Mouse (Mus musculus): ENCODE data around the gene Auts2. TPM values are rescaled to one million over a fixed set of nuclear protein-coding genes. Genes with fewer than 3 reads are reported as not detected.

Auts2 gene
- polyA plus RNA-seq, 1 experiment from 2014 or later = 70.3 TPM

DNA sequence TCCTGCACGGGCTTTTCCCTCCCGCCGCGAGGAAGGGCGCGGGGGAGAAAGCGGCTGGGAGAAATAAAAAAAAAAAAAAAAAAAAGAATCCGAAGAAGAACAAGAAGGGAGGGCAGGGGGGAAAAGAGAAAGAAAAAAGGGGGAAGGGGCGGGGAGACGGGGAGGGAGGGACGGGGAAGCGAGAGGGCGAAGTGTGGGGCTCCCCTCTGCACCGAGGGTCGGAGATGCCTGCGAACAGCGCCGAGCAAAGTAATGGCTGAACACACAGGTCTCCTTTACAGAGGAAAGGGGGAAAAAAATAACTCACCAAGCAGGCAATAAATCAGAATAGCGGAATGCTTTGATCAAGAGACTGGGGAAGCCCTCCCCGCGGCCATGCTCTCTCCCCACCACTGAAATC is 1.2 kb downstream of the Auts2 start:
- H3K4me1 ChIP-seq (replicated peaks; ENCODE audit: control insufficient read depth, insufficient read depth, low read length) = 0 out of 2 replicates have a peak, but pooled peaks cover 2% of the 10 kb centered on the region
- peak overlapping the region; percentile 72 for H3K4me3 ChIP-seq (ENCODE audit: low read depth, low read length)
- WGBS = 0% methylated on average over 12 of the region's 21 CpGs
- no peaks in the 10 kb centered on the region for H3K9me3 ChIP-seq (ENCODE audit: control insufficient read depth, low read length)
- peak overlapping the region; percentile 91 for H3K27ac ChIP-seq (ENCODE audit: low read depth, low read length)
- H3K27me3 ChIP-seq (ENCODE audit: control insufficient read depth, insufficient read depth, low read length) = no peaks in the 10 kb centered on the region
- DNase-seq (ENCODE audit: low spot score) (peak; percentile 60), ATAC-seq (ENCODE audit: low FRiP score) (no peak)
- peak overlapping the region; percentile 67 for H3K4me2 ChIP-seq (replicated peaks; ENCODE audit: low read depth, low read length)
- peak overlapping the region; percentile 93 for H3K9ac ChIP-seq (ENCODE audit: low read depth, low read length)
- H3K36me3 ChIP-seq (ENCODE audit: control insufficient read depth, insufficient read depth, low read length) = no peaks in the 10 kb centered on the region

DNA sequence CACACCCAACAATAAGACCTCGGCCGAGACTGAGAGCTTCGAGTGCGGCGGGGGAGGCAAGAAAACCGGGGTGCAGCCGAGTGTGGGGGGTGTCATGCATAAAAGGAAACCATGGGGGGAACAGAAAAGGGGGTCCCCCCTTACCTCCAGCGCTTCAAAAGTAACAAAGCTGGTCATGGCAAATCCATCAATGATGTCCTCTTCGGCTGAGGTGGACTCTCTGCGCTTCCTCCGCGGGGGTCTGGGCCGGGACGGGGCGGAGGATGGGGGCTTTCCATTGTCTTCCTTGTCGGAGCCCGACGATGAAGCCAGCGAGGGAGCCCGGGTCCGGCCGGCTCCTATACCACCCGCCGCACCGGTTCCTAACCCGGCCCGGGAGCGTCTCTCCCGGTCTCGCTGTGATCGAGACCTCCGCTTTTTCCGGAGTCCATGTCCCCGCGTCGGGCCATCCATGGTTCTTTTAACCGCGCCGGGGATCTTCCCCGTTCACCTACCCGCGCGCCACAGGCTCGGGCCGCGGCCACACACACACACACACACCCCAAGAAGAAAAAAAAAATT is 1.7 kb downstream of the Auts2 start:
- Histone ChIP-seq H3K27me3 (ENCODE audit: control insufficient read depth, insufficient read depth, low read length) (no peaks in the 10 kb centered on the region), H3K9ac (ENCODE audit: low read depth, low read length) (peak overlapping the region; percentile 93), H3K27ac (ENCODE audit: low read depth, low read length) (peak overlapping the region; percentile 91), H3K9me3 (ENCODE audit: control insufficient read depth, low read length) (no peaks in the 10 kb centered on the region), H3K4me3 (ENCODE audit: low read depth, low read length) (peak overlapping the region; percentile 72), H3K4me1 (replicated peaks; ENCODE audit: control insufficient read depth, insufficient read depth, low read length) (0 out of 2 replicates have a peak, but pooled peaks cover 2% of the 10 kb centered on the region), H3K4me2 (replicated peaks; ENCODE audit: low read depth, low read length) (peak overlapping the region; percentile 67), H3K36me3 (ENCODE audit: control insufficient read depth, insufficient read depth, low read length) (no peaks in the 10 kb centered on the region)
- ATAC-seq (ENCODE audit: low FRiP score) (no peak), DNase-seq (ENCODE audit: low spot score) (peak; percentile 69)
- under 1% methylated on average over 44 of the region's 46 CpGs for WGBS

DNA sequence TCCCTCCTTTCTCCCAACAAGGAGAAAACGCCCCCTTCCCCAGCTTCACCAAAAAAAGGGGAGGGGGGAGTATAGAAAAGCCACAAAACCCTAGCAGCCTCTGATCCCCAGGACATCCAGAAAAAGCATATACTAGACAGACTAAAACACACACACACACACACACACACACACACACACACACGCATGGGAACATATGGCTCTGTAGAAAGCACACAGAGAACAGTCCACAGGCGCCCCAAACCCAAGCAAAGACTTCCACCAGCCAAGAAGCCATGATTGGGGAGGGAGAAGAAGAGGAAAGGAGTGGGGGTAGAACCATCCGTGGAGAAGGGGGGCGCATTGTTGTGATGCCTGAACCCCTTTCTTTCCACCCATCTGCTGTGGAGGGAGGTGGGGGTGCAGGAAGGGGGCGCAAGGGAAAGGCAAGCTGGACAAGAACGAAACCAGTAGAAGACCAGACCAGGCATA is 2.3 kb downstream of the Auts2 start:
- peak overlapping the region; percentile 72 for H3K4me3 ChIP-seq (ENCODE audit: low read depth, low read length)
- DNase-seq (ENCODE audit: low spot score) (peak; percentile 54), ATAC-seq (ENCODE audit: low FRiP score) (no peak)
- peak overlapping the region; percentile 67 for H3K4me2 ChIP-seq (replicated peaks; ENCODE audit: low read depth, low read length)
- peak overlapping the region; percentile 93 for H3K9ac ChIP-seq (ENCODE audit: low read depth, low read length)
- H3K27me3 ChIP-seq (ENCODE audit: control insufficient read depth, insufficient read depth, low read length) = no peaks in the 10 kb centered on the region
- no peaks in the 10 kb centered on the region for H3K9me3 ChIP-seq (ENCODE audit: control insufficient read depth, low read length)
- H3K27ac ChIP-seq (ENCODE audit: low read depth, low read length) = peak overlapping the region; percentile 91; the same call in 1 of the 2 replicates
- 0% methylated on average over 5 of the region's 7 CpGs for WGBS
- 0 out of 2 replicates have a peak, but pooled peaks cover 2% of the 10 kb centered on the region for H3K4me1 ChIP-seq (replicated peaks; ENCODE audit: control insufficient read depth, insufficient read depth, low read length)
- H3K36me3 ChIP-seq (ENCODE audit: control insufficient read depth, insufficient read depth, low read length) = no peaks in the 10 kb centered on the region

DNA sequence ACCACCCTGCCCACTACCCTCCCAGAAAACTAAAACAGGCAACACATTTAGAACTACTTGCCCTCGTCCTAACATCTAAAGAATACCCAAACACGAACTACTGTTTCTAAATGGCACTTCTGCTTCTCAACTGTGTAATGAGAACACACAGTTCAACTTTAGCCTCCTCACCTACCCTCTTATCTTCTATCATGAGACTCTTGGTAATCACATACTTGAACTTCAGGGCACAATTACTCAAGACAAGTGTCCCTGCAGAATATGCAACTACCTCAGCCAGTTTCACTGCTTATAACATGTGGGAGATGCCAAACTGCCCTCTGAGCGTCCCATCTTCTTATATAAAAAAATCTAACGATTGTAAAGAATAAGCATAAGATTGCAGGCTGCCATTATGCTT is 5.7 kb downstream of the Auts2 start:
- H3K4me3 ChIP-seq (ENCODE audit: low read depth, low read length) = no peak overlapping the region
- H3K27ac ChIP-seq (ENCODE audit: low read depth, low read length) = no peak overlapping the region
- no peaks in the 10 kb centered on the region for H3K27me3 ChIP-seq (ENCODE audit: control insufficient read depth, insufficient read depth, low read length)
- WGBS = 88% methylated on average over 4 of the region's 4 CpGs
- H3K36me3 ChIP-seq (ENCODE audit: control insufficient read depth, insufficient read depth, low read length) = no peaks in the 10 kb centered on the region
- DNase-seq (ENCODE audit: low spot score) = no peak
- 0 out of 2 replicates have a peak, but pooled peaks cover 2% of the 10 kb centered on the region for H3K4me1 ChIP-seq (replicated peaks; ENCODE audit: control insufficient read depth, insufficient read depth, low read length)
- no peaks in the 10 kb centered on the region for H3K9me3 ChIP-seq (ENCODE audit: control insufficient read depth, low read length)
- H3K9ac ChIP-seq (ENCODE audit: low read depth, low read length) = no peak overlapping the region
- no peak for ATAC-seq (ENCODE audit: low FRiP score)
- no peak overlapping the region for H3K4me2 ChIP-seq (replicated peaks; ENCODE audit: low read depth, low read length)

DNA sequence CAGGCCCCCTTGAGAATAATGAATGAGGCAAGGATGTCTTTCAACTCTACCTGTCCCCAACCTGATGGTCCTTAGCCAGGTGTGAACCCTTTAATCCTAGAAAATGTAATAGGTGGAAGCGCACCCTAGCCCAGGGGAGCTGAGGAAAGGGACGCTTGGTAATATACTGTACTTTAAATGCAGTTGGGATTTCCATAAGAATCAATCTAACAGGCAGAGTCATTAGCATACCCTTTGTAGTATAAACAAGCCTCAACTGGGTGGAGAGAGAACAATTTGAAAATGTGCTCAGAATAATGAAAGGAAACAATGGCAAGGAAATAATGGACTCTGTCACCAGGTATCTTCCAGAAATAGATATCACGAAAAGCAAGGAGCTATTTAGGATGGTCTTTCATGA is 16.7 kb downstream of the Auts2 start:
- no peak overlapping the region for H3K9ac ChIP-seq (ENCODE audit: low read depth, low read length)
- ATAC-seq (ENCODE audit: low FRiP score) = no peak
- no peaks in the 10 kb centered on the region for H3K36me3 ChIP-seq (ENCODE audit: control insufficient read depth, insufficient read depth, low read length)
- no peaks in the 10 kb centered on the region for H3K9me3 ChIP-seq (ENCODE audit: control insufficient read depth, low read length)
- H3K4me3 ChIP-seq (ENCODE audit: low read depth, low read length) = no peak overlapping the region
- no peaks in the 10 kb centered on the region for H3K27me3 ChIP-seq (ENCODE audit: control insufficient read depth, insufficient read depth, low read length)
- 28% methylated on average over 3 of the region's 3 CpGs for WGBS
- no peak for DNase-seq (ENCODE audit: low spot score)
- H3K4me2 ChIP-seq (replicated peaks; ENCODE audit: low read depth, low read length) = no peak overlapping the region
- H3K4me1 ChIP-seq (replicated peaks; ENCODE audit: control insufficient read depth, insufficient read depth, low read length) = peaks cover 4% of the 10 kb centered on the region
- H3K27ac ChIP-seq (ENCODE audit: low read depth, low read length) = no peak overlapping the region

DNA sequence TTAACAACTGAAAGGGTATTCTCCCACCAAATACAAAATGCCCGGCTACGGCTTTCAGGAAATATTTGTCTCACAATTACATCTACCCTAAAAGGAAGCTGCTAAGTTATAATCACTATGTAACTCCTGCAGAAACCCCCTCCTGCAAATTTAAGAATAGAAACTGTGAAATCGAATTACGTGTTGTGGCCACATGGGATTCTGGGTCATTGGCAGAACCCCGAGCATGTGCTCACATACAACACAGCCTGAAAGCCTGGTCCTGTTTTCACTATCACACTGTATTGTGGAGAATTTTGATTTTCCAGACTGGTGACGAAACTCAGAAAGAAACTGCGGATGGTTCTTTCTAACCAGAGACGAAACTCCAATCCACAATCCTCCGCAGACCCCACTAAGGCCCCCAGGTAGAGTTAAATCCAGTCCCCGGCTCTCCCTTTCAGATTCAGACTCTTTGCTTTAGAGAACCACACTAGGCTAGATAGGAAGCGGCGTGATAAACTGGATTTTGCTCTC is 21.7 kb downstream of the Auts2 start:
- H3K9ac ChIP-seq (ENCODE audit: low read depth, low read length) = no peak overlapping the region
- 41% methylated on average over 12 of the region's 12 CpGs for WGBS
- no peak overlapping the region for H3K4me3 ChIP-seq (ENCODE audit: low read depth, low read length)
- H3K27ac ChIP-seq (ENCODE audit: low read depth, low read length) = no peak overlapping the region
- H3K36me3 ChIP-seq (ENCODE audit: control insufficient read depth, insufficient read depth, low read length) = no peaks in the 10 kb centered on the region
- no peak overlapping the region for H3K4me2 ChIP-seq (replicated peaks; ENCODE audit: low read depth, low read length)
- ATAC-seq (ENCODE audit: low FRiP score) (no peak), DNase-seq (ENCODE audit: low spot score) (no peak)
- no peaks in the 10 kb centered on the region for H3K27me3 ChIP-seq (ENCODE audit: control insufficient read depth, insufficient read depth, low read length)
- no peaks in the 10 kb centered on the region for H3K9me3 ChIP-seq (ENCODE audit: control insufficient read depth, low read length)
- peaks cover 2% of the 10 kb centered on the region; the same call in 1 of the 2 replicates for H3K4me1 ChIP-seq (replicated peaks; ENCODE audit: control insufficient read depth, insufficient read depth, low read length)

DNA sequence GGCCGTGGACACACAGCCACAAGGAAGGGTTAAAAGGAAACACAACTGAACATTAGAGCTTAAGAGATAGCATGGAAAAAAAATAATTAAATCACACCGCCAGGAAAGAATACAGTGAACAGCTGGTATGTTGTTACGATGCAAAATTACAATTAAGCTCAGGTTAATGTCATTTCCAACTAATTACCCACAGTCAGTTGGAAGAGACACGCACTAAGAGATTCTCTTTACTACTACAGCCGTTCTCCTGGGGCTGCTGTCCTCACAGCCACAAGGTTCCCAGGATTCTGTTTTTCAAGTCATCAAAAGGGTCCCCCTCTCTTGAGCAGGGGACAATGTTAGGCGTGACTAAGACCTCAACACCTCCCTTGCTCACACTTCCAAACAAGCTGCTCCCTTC is 25.3 kb downstream of the Auts2 start:
- ATAC-seq (ENCODE audit: low FRiP score) = no peak
- no peak overlapping the region for H3K9ac ChIP-seq (ENCODE audit: low read depth, low read length)
- no peak overlapping the region for H3K27ac ChIP-seq (ENCODE audit: low read depth, low read length)
- H3K9me3 ChIP-seq (ENCODE audit: control insufficient read depth, low read length) = no peaks in the 10 kb centered on the region
- 67% methylated on average over 6 of the region's 6 CpGs for WGBS
- no peak for DNase-seq (ENCODE audit: low spot score)
- H3K36me3 ChIP-seq (ENCODE audit: control insufficient read depth, insufficient read depth, low read length) = no peaks in the 10 kb centered on the region
- no peaks in the 10 kb centered on the region for H3K27me3 ChIP-seq (ENCODE audit: control insufficient read depth, insufficient read depth, low read length)
- H3K4me3 ChIP-seq (ENCODE audit: low read depth, low read length) = no peak overlapping the region
- H3K4me1 ChIP-seq (replicated peaks; ENCODE audit: control insufficient read depth, insufficient read depth, low read length) = peaks cover 2% of the 10 kb centered on the region; the same call in 1 of the 2 replicates
- H3K4me2 ChIP-seq (replicated peaks; ENCODE audit: low read depth, low read length) = no peak overlapping the region

DNA sequence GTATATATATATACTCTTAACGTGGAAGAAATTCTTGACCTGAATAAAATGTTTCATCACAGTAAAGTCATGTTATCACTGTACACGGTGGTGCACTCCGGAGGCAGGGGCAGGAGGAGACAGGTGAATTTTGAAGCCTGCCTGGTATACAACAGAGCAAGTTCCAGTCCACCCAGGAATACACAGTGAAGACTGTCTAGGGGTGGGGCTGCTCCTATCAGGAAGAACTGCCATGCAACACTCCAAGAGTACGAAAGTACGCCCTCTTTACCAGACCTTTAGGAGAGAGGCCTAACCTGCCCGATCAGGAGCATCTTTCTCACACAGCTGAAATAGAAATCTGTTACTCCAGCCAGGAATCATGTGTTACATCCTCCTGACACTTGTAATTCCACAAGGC is 28.6 kb downstream of the Auts2 start:
- Histone ChIP-seq H3K4me3 (ENCODE audit: low read depth, low read length) (no peak overlapping the region), H3K36me3 (ENCODE audit: control insufficient read depth, insufficient read depth, low read length) (no peaks in the 10 kb centered on the region), H3K9ac (ENCODE audit: low read depth, low read length) (no peak overlapping the region), H3K9me3 (ENCODE audit: control insufficient read depth, low read length) (no peaks in the 10 kb centered on the region), H3K27ac (ENCODE audit: low read depth, low read length) (no peak overlapping the region), H3K4me1 (replicated peaks; ENCODE audit: control insufficient read depth, insufficient read depth, low read length) (peaks cover 2% of the 10 kb centered on the region; the same call in 1 of the 2 replicates), H3K27me3 (ENCODE audit: control insufficient read depth, insufficient read depth, low read length) (no peaks in the 10 kb centered on the region), H3K4me2 (replicated peaks; ENCODE audit: low read depth, low read length) (no peak overlapping the region)
- DNase-seq (ENCODE audit: low spot score) = no peak
- whole genome bisulfite sequencing = 86% methylated on average over 6 of the region's 6 CpGs
- ATAC-seq (ENCODE audit: low FRiP score) = no peak

DNA sequence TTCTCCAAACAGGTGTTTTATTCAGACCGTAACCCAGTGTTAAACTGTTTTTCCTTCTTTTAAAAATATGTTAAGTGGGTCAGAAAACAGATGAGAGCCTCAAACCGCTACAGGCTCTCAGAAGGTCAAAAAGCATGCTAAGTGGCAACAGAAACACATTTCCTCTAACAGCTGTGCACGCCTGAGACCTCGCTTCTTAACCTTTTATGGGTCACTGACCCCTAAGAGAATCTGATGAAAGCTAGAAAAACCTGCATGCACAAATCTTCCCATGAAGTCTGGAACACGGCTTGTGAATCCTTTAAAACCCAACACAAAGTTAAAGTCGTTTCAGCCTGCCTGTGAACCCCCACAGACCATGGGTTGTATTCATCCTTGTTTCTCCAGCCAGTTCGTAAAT is 29.9 kb downstream of the Auts2 start:
- no peak for DNase-seq (ENCODE audit: low spot score)
- H3K9ac ChIP-seq (ENCODE audit: low read depth, low read length) = no peak overlapping the region
- H3K9me3 ChIP-seq (ENCODE audit: control insufficient read depth, low read length) = no peaks in the 10 kb centered on the region
- no peak overlapping the region for H3K4me2 ChIP-seq (replicated peaks; ENCODE audit: low read depth, low read length)
- no peak for ATAC-seq (ENCODE audit: low FRiP score)
- WGBS = 20% methylated on average over 7 of the region's 7 CpGs
- H3K4me3 ChIP-seq (ENCODE audit: low read depth, low read length) = no peak overlapping the region
- no peaks in the 10 kb centered on the region for H3K36me3 ChIP-seq (ENCODE audit: control insufficient read depth, insufficient read depth, low read length)
- H3K27me3 ChIP-seq (ENCODE audit: control insufficient read depth, insufficient read depth, low read length) = no peaks in the 10 kb centered on the region
- no peaks in the 10 kb centered on the region; the same call in 1 of the 2 replicates for H3K4me1 ChIP-seq (replicated peaks; ENCODE audit: control insufficient read depth, insufficient read depth, low read length)
- no peak overlapping the region for H3K27ac ChIP-seq (ENCODE audit: low read depth, low read length)

Measured in hindbrain, embryonic 11.5 days (tissue).